In genomic region chr6:84078172-84078571, GRCm38 (mm10) we compare ENCODE assay signal across 10 mouse cellular contexts.
DNase-seq lines count a peak whose midpoint lies in the region; ATAC-seq and TF ChIP-seq lines count a peak whose summit lies in the region.
"Had no signal": no experiment of that assay in that cellular context is flagged by ENCODE, and none has a peak within 500 bp of the region (broad histone marks: within the 10 kb centered on the region; RNA-seq: fewer than 3 reads in every experiment).

No protein-coding gene starts in this region.

- no peak overlapping the region for H3K4me3 ChIP-seq in layer of hippocampus, adult 2 months
- no peak overlapping the region for H3K4me3 ChIP-seq in ES-E14 (ENCODE audit: insufficient read depth in 1 of 2, low read depth in 1 of 2, low read length in 2 of 2, poor library complexity in 1 of 2, severe bottlenecking in 1 of 2)
- H3K4me3 ChIP-seq: erythroblast, embryonic 14.5 days had no signal

- in situ Hi-C loops in ES-E14 (cut with MboI; ENCODE audit: low sequenced_read_pairs in 2 of 2, unreplicated experiment in 2 of 2), result loop anchor here in 1 of 2 experiments (25.0 kb wide), 1 partner anchor 509 kb away; the partner anchor contains the start of gene Cyp26b1

- no peaks in the 10 kb centered on the region for H3K9me3 ChIP-seq in ES-E14 (ENCODE audit: control insufficient read depth, insufficient read depth, low read depth, low read length)

- H3K36me3 ChIP-seq in ES-E14 (ENCODE audit: control insufficient read depth, insufficient read depth, low read length, poor library complexity, severe bottlenecking), result no peaks in the 10 kb centered on the region

- TF ChIP-seq CTCF in layer of hippocampus, adult 2 months (conservative IDR thresholded peaks at IDR 0.05), result peak; percentile 75

- H3K4me1 ChIP-seq in ES-E14 (ENCODE audit: control insufficient read depth in 2 of 2, insufficient read depth in 2 of 2, low read length in 2 of 2, poor library complexity in 1 of 2), result no peaks in the 10 kb centered on the region

- H3K27ac ChIP-seq in layer of hippocampus, adult 2 months, result no peak overlapping the region
- no peak overlapping the region for H3K27ac ChIP-seq in ES-E14 (ENCODE audit: insufficient read depth, low read depth, low read length, poor library complexity, severe bottlenecking)

- DNase-seq in CD4-positive, CD25-positive, alpha-beta regulatory T cell, adult 2 months (ENCODE audit: low read depth, low spot score), result peak; percentile 30
- no peak for DNase-seq in layer of hippocampus, adult 2 months (ENCODE audit: low spot score in 2 of 2)
- DNase-seq in layer of hippocampus, adult 18-20 months (ENCODE audit: low spot score in 2 of 2), result no peak
- no peak for DNase-seq in ES-E14 (ENCODE audit: low read depth, low spot score)
- peak; percentile 46 for DNase-seq in forelimb bud, embryonic 11.5 days (ENCODE audit: low read depth, low spot score)
- DNase-seq in adrenal gland, postnatal 10 days, result no peak
- no peak for DNase-seq in spleen, adult 12 weeks (ENCODE audit: low spot score)
- DNase-seq: lung, postnatal 36 days had no signal

- no peak for ATAC-seq in CD4-positive, CD25-positive, alpha-beta regulatory T cell, adult 4 months

- no peak overlapping the region for H3K9ac ChIP-seq in ES-E14 (ENCODE audit: insufficient read depth, low read depth, low read length, poor library complexity, severe bottlenecking)

TF ChIP-seq in ES-E14, 5 proteins besides CTCF, POLR2A, EP300 and RAD21:
- peak; percentile 58 for TF ChIP-seq ZC3H11A (IDR thresholded peaks at IDR 0.05; ENCODE audit: borderline replicate concordance, low read depth, low read length)
- no peak for TF ChIP-seq HCFC1 (IDR thresholded peaks at IDR 0.05; ENCODE audit: borderline replicate concordance, insufficient read depth, low read length)
TF ChIP-seq in ES-E14: peak in this region for 1.

Comparison
In these comparisons a context has a peak if more than half of its experiments do, and no peak if none do; other contexts are left out.
1. DNase-seq: peak in CD4-positive, CD25-positive, alpha-beta regulatory T cell, adult 2 months (single experiment) and forelimb bud, embryonic 11.5 days (single experiment); none in layer of hippocampus, adult 2 months (0 of 2), layer of hippocampus, adult 18-20 months (0 of 2), ES-E14 (single experiment), adrenal gland, postnatal 10 days (single experiment) and spleen, adult 12 weeks (single experiment).